Mouse (Mus musculus): ENCODE measurements around the gene Zfp462. TPM values are rescaled to one million over a fixed set of nuclear protein-coding genes. Genes with fewer than 3 reads are reported as not detected.
A peak's percentile ranks its signal among the peaks of the same experiment; 100 is the strongest.

The Zfp462 gene
- polyA plus RNA-seq, 1 experiment from 2014 or later = 4.7 TPM

GRCm38 (mm10) chr4:54937161-54937560 is 7.7 kb upstream of the Zfp462 start:
- no peak overlapping the region for H3K4me2 ChIP-seq
- H3K4me3 ChIP-seq (replicated peaks) = no peak overlapping the region
- 89% methylated on average over 1 of the region's 1 CpGs for WGBS
- no peaks in the 10 kb centered on the region for H3K27me3 ChIP-seq
- no peaks in the 10 kb centered on the region for H3K36me3 ChIP-seq
- no peak overlapping the region for H3K9ac ChIP-seq
- H3K9me3 ChIP-seq (replicated peaks) = no peaks in the 10 kb centered on the region
- no peak for ATAC-seq (replicated peaks; ENCODE audit: low FRiP score)
- no peaks in the 10 kb centered on the region for H3K4me1 ChIP-seq
- no peak overlapping the region for H3K27ac ChIP-seq

DNA sequence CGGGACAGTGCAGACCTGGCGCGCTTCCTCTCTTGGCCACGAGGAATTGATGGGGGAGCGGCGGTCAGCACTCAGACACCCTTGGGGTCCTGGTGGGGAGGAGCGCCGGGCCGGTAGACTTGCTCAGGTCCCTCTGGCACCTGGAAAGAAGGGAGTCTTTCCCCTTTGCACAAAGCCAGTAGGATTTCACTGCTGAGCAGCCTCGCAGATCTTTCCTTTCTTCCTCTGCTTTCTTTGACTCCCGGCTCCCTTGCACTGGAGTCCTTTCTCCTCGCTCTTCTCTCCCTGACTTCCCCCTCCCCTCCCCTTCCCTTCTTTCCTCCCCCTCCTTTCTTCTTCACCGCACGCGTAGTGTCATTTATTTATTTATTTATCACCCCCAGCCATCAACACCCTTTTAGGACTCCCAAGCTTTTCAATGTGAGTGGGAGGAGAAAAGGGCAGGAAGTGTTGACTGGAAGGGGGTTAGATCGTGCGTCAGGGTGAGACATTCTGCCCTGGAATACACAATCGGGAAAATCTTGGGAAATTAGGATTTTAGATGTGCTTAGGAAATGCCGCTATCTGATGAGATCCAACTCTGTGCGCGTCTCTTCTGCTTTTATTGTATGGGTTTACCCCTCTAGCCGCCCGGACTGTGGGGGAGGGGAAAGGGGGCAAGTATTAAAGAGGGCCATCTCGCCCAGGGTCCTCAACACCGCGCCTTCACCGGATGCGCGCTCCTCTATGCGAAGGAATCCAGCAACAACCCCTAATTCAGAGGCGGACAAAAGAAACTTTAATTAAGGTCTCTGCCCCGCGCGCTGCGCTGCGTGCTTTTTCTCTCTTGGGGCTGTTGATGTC is 976 bp downstream of the Zfp462 start:
- Histone ChIP-seq H3K4me1 (peaks cover 33% of the 10 kb centered on the region), H3K9me3 (replicated peaks) (no peaks in the 10 kb centered on the region), H3K4me3 (replicated peaks) (peak overlapping the region; percentile 78), H3K9ac (peak overlapping the region; percentile 76), H3K36me3 (no peaks in the 10 kb centered on the region), H3K27me3 (no peaks in the 10 kb centered on the region), H3K27ac (peak overlapping the region; percentile 84), H3K4me2 (peak overlapping the region; percentile 95)
- WGBS = under 1% methylated on average over 36 of the region's 36 CpGs
- no peak for ATAC-seq (replicated peaks; ENCODE audit: low FRiP score)

GRCm38 (mm10) chr4:54946662-54947055 is 1.8 kb downstream of the Zfp462 start:
- WGBS = under 1% methylated on average over 10 of the region's 10 CpGs
- H3K4me2 ChIP-seq = peak overlapping the region; percentile 95
- H3K27ac ChIP-seq = peak overlapping the region; percentile 98
- H3K4me1 ChIP-seq = peaks cover 33% of the 10 kb centered on the region
- no peaks in the 10 kb centered on the region for H3K9me3 ChIP-seq (replicated peaks)
- H3K36me3 ChIP-seq = no peaks in the 10 kb centered on the region
- no peak for ATAC-seq (replicated peaks; ENCODE audit: low FRiP score)
- H3K4me3 ChIP-seq (replicated peaks) = peak overlapping the region; percentile 78
- H3K9ac ChIP-seq = peak overlapping the region; percentile 76
- H3K27me3 ChIP-seq = no peaks in the 10 kb centered on the region

DNA sequence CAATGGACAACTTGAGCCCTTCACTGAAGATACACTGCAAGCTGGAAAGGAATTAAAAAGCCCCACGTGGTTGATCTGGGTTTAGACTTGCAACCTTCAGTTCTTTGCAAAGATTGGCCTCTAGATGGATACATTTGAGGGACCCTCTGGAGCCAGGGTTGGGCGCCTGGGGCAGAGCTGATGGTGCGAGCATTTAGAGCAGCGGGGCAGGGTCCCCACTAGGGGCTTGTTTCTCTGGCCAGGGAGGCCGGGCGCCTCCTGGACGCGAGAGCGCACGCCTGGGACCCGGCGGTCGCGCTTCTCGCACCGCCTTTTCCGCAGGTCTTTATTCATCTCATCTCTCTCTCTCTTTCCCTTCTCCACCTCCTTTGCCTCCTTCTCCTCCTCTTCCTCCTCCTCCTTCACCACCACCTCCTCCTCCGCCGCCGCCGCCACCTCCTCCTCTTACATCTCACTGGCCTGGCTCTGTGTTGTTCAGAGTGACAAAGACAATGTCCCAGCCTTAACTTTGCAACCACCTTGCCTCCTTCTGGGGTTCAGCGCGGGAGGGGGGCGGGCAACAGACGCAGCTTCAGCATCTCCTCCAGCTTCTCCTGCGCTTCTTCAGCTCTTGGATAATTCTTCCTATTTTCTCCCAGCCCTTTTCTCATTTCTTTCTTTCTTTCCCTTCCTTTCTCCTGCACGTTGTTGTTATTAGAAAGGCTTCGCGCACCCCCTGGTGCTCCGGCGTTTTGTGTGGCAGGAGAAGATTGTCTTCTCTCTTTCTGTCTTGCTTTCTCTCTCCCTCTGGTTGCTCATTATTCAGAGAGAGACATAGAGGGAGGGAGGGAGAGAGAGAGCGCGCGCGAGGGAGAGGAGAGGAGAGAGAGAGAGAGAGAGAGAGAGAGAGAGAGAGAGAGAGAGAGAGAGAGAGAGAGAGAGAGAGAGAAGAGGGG is 2.5 kb downstream of the Zfp462 start:
- H3K4me3 ChIP-seq (replicated peaks) = peak overlapping the region; percentile 78
- H3K27me3 ChIP-seq = no peaks in the 10 kb centered on the region
- H3K9me3 ChIP-seq (replicated peaks) = no peaks in the 10 kb centered on the region
- peaks cover 33% of the 10 kb centered on the region for H3K4me1 ChIP-seq
- peak overlapping the region; percentile 98 for H3K27ac ChIP-seq
- peak overlapping the region; percentile 95 for H3K4me2 ChIP-seq
- WGBS = under 1% methylated on average over 31 of the region's 35 CpGs
- peak overlapping the region; percentile 76 for H3K9ac ChIP-seq
- no peaks in the 10 kb centered on the region for H3K36me3 ChIP-seq
- ATAC-seq (replicated peaks; ENCODE audit: low FRiP score) = peak; percentile 63

GRCm38 (mm10) chr4:54947991-54948615 is 3.3 kb downstream of the Zfp462 start:
- Histone ChIP-seq H3K9me3 (replicated peaks) (no peaks in the 10 kb centered on the region), H3K4me3 (replicated peaks) (peak overlapping the region; percentile 78), H3K27ac (peak overlapping the region; percentile 98), H3K4me1 (peaks cover 33% of the 10 kb centered on the region), H3K27me3 (no peaks in the 10 kb centered on the region), H3K36me3 (no peaks in the 10 kb centered on the region), H3K9ac (peak overlapping the region; percentile 76), H3K4me2 (peak overlapping the region; percentile 95)
- WGBS = 1% methylated on average over 24 of the region's 25 CpGs
- ATAC-seq (replicated peaks; ENCODE audit: low FRiP score) = peak; percentile 55

GRCm38 (mm10) chr4:54948616-54949560 is 4.0 kb downstream of the Zfp462 start:
- H3K9ac ChIP-seq = peak overlapping the region; percentile 76
- H3K36me3 ChIP-seq = no peaks in the 10 kb centered on the region
- no peaks in the 10 kb centered on the region for H3K27me3 ChIP-seq
- 0% methylated on average over 29 of the region's 32 CpGs for WGBS
- H3K9me3 ChIP-seq (replicated peaks) = no peaks in the 10 kb centered on the region
- H3K4me2 ChIP-seq = peak overlapping the region; percentile 95
- H3K27ac ChIP-seq = peak overlapping the region; percentile 98
- H3K4me1 ChIP-seq = peaks cover 35% of the 10 kb centered on the region
- peak; percentile 67 for ATAC-seq (replicated peaks; ENCODE audit: low FRiP score)
- peak overlapping the region; percentile 78 for H3K4me3 ChIP-seq (replicated peaks)

DNA sequence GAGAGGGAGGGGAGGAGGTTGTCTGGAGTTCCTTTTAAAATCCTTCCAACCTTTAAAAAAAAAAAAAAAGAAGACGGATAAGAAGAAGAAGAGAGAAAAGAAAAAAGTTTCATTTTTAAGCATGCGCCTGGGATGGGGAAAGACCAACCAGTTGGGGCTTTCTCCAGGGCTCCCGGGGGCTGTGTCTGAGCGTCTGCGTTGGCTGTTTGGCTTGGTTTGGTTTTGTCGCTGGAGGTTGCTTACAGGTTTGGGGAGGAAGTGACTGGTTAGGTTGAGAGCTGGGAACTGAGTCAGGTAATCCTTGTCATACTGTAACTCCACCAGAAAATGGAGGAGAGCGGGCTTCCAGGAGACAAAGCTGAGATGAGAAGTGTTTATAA is 4.7 kb downstream of the Zfp462 start:
- Histone ChIP-seq H3K9ac (peak overlapping the region; percentile 76), H3K36me3 (no peaks in the 10 kb centered on the region), H3K4me2 (peak overlapping the region; percentile 95), H3K27ac (peak overlapping the region; percentile 98), H3K4me3 (replicated peaks) (peak overlapping the region; percentile 78), H3K4me1 (peaks cover 32% of the 10 kb centered on the region), H3K27me3 (no peaks in the 10 kb centered on the region), H3K9me3 (replicated peaks) (no peaks in the 10 kb centered on the region)
- 10% methylated on average over 7 of the region's 7 CpGs for WGBS
- ATAC-seq (replicated peaks; ENCODE audit: low FRiP score) = no peak

DNA sequence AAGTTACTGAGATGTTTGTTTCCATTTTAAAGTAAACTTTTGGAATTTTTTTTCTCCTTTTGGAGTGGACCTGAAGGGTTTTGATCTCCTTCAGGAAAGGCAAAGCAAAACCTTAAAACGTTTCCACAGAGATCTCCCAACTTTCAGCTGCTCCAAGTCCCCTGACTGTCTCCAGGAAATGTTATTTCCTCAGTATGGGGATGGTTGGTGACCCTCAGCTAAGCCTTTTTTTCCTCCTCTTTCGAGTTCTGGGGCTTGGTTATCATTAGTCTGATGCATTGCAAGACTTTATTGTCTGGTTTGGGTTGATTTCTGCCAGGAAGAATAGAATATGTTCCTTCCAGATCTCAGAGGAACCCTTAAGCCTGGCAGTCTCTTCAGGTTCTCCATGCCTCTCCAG is 5.3 kb downstream of the Zfp462 start:
- Histone ChIP-seq H3K27ac (peak overlapping the region; percentile 98; the same call in 1 of the 2 replicates), H3K36me3 (no peaks in the 10 kb centered on the region), H3K4me3 (replicated peaks) (peak overlapping the region; percentile 78), H3K9ac (no peak overlapping the region; the same call in 1 of the 2 replicates), H3K27me3 (no peaks in the 10 kb centered on the region), H3K9me3 (replicated peaks) (no peaks in the 10 kb centered on the region), H3K4me2 (peak overlapping the region; percentile 95), H3K4me1 (peaks cover 27% of the 10 kb centered on the region)
- no peak for ATAC-seq (replicated peaks; ENCODE audit: low FRiP score)
- 19% methylated on average over 2 of the region's 2 CpGs for WGBS

DNA sequence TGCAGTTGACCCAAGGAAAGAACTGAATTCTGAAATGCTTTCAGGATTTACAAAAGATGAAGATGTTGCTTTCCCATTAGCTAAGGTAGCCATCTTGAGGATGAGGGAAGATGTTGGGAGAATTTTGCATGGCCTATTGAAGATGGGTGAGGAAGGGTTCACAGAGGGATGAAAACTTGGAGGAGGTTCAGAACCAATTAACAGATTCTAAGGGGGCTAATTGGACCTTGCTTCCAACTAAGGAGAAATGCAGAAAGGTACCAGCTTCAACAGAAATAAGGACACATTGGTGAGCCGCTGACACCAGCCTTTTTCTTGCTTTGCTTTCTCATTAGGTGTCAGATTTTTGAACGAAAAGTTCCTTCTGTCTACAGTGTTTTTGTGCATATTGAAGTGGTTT is 6.0 kb downstream of the Zfp462 start:
- Histone ChIP-seq H3K4me2 (peak overlapping the region; percentile 95; the same call in 1 of the 2 replicates), H3K9me3 (replicated peaks) (no peaks in the 10 kb centered on the region)
- 91% methylated on average over 2 of the region's 2 CpGs for WGBS

GRCm38 (mm10) chr4:54953657-54954395 is 9.0 kb downstream of the Zfp462 start:
- Histone ChIP-seq H3K36me3 (0 out of 2 replicates have a peak, but pooled peaks cover 11% of the 10 kb centered on the region), H3K4me1 (peaks cover 12% of the 10 kb centered on the region), H3K9ac (no peak overlapping the region), H3K27me3 (no peaks in the 10 kb centered on the region), H3K9me3 (replicated peaks) (no peaks in the 10 kb centered on the region), H3K27ac (no peak overlapping the region), H3K4me3 (replicated peaks) (no peak overlapping the region), H3K4me2 (no peak overlapping the region)
- 87% methylated on average over 9 of the region's 9 CpGs for WGBS
- ATAC-seq (replicated peaks; ENCODE audit: low FRiP score) = no peak

More for the DNA sequence above, 6.0 kb downstream of the Zfp462 start:
- no peak for ATAC-seq (replicated peaks; ENCODE audit: low FRiP score)
- Histone ChIP-seq H3K4me1 (peaks cover 21% of the 10 kb centered on the region), H3K9ac (no peak overlapping the region), H3K27ac (no peak overlapping the region), H3K36me3 (0 out of 2 replicates have a peak, but pooled peaks cover 3% of the 10 kb centered on the region), H3K27me3 (no peaks in the 10 kb centered on the region), H3K4me3 (replicated peaks) (no peak overlapping the region)

All from kidney, embryonic 15.5 days (tissue).